Mouse (Mus musculus) megakaryocyte progenitor cell, adult 5-6 weeks (primary cell): ENCODE measurements around the gene Arid3b. TPM values are rescaled to one million over a fixed set of nuclear protein-coding genes. Genes with fewer than 3 reads are reported as not detected.

Experiments
- ATAC-seq: replicated peaks from 2 replicates; pipeline ENCODE4 v1.8.0; 2016; ENCODE audit warnings: mild to moderate bottlenecking, moderate TSS enrichment, inconsistent platforms; ENCODE audit not compliant: poor library complexity
- total RNA-seq, 2 experiments: library from RNA; stranded (forward) in 1 of 2; stranded (reverse) in 1 of 2; fragments of 157-497, 149-512 nt in 1 of 2; fragments of 200-1000 nt in 1 of 2; gene quantifications; 2 replicates each; pipeline versions ENCODE4 v1.2.3 to v1.2.4; 2015 to 2017

Arid3b gene
- total RNA-seq, 2 experiments from 2014 or later = 0.87 to 2.4 TPM

GRCm38 (mm10) chr9:57831267-57832082 lies 5.1 kb downstream of the Arid3b start:
- ATAC-seq = peak; percentile 81

- ATAC-seq = no peak
Observed at GRCm38 (mm10) chr9:57829812-57830557, 6.6 kb downstream of the Arid3b start.

GRCm38 (mm10) chr9:57823397-57823796 lies 13.2 kb downstream of the Arid3b start:
- no peak for ATAC-seq

GRCm38 (mm10) chr9:57822812-57823211 lies 13.8 kb downstream of the Arid3b start:
- peak; percentile 50 for ATAC-seq

- peak; percentile 91 for ATAC-seq
Observed at GRCm38 (mm10) chr9:57820186-57821080, 16.2 kb downstream of the Arid3b start.

- ATAC-seq = no peak
Observed at GRCm38 (mm10) chr9:57817220-57817667, 19.3 kb downstream of the Arid3b start.

GRCm38 (mm10) chr9:57814866-57815265 lies 21.7 kb downstream of the Arid3b start:
- no peak for ATAC-seq

GRCm38 (mm10) chr9:57814014-57814413 lies 22.6 kb downstream of the Arid3b start:
- ATAC-seq = no peak

GRCm38 (mm10) chr9:57811793-57812733 lies 24.5 kb downstream of the Arid3b start:
- ATAC-seq = no peak

GRCm38 (mm10) chr9:57810691-57811090 lies 25.9 kb downstream of the Arid3b start:
- ATAC-seq = no peak

GRCm38 (mm10) chr9:57808771-57809310 lies 27.8 kb downstream of the Arid3b start:
- no peak for ATAC-seq

- 0 out of 2 replicates have a peak, but pooled peaks have one; percentile 17 for ATAC-seq
Observed at GRCm38 (mm10) chr9:57807174-57807651, 29.4 kb downstream of the Arid3b start.

GRCm38 (mm10) chr9:57806066-57806481 lies 30.5 kb downstream of the Arid3b start:
- no peak for ATAC-seq

- ATAC-seq = no peak
Observed at GRCm38 (mm10) chr9:57805087-57805737, 31.4 kb downstream of the Arid3b start.

GRCm38 (mm10) chr9:57803839-57804238 lies 32.8 kb downstream of the Arid3b start:
- ATAC-seq = no peak

- ATAC-seq = no peak
Observed at GRCm38 (mm10) chr9:57803047-57803446, 33.5 kb downstream of the Arid3b start.

GRCm38 (mm10) chr9:57800325-57800975 lies 36.1 kb downstream of the Arid3b start:
- peak; percentile 77 for ATAC-seq

- peak; percentile 60 for ATAC-seq
Observed at GRCm38 (mm10) chr9:57798725-57799253, 37.8 kb downstream of the Arid3b start.
